Mouse (Mus musculus): Measurements from ENCODE around the gene Ttc9c. TPM values are rescaled to one million over a fixed set of nuclear protein-coding genes. Genes with fewer than 3 reads are reported as not detected.

Ttc9c gene
- polyA plus RNA-seq, 1 experiment from 2014 or later = 30.9 TPM

DNA sequence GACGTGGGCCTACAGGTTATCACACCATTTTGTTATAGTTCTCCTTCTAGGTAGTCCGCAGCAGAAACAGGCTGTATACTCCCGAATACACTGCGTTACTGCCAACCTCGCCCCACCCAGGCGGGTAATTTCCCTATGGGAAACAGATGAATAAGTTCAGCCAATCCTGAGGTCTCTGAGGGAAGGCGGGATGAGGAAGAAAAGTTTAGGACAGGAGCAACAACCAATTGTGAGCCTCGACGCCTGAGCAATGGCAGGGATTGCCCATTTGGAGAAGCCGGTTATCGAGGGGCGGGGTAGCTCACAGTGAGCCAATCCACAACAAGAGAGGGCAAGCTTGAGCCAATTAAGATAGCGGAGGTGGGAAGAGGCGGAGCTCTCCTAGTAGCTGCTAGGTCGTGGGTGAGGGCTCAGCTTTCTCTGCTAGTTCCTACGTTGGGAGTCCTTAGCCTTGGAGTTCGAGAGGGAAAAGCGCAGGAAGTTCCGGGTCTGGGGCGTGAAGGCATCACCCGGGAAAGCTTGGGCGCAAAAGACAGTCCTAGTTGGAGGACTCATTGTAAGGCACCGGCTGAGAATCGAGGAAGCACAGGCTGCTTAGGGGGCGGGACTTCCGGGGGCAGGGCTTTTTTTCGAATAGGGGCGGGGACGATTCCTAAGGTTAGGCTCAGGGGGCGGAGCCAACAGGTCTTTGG is 16.9 kb downstream of the Ttc9c start, which contains the start of gene Zbtb3:
Gene Zbtb3, plus strand, starts transcription at position 426 of the 692 bp plus-strand sequence.
- Histone ChIP-seq H3K4me3 (peak within 1 kb of the TSS; percentile 71), H3K27me3 (no peaks in the 10 kb centered on the region), H3K9me3 (replicated peaks) (no peaks in the 10 kb centered on the region), H3K36me3 (peaks cover 20% of the 10 kb centered on the region), H3K4me1 (replicated peaks) (peaks cover 19% of the 10 kb centered on the region), H3K9ac (peak within 1 kb of the TSS; percentile 62), H3K4me2 (peak within 1 kb of the TSS; percentile 65), H3K27ac (peak within 1 kb of the TSS; percentile 87)
- peak; percentile 96 for ATAC-seq (replicated peaks; ENCODE audit: insufficient number of reproducible peaks, insufficient read depth, low FRiP score, low read depth)
- WGBS = under 1% methylated on average over 30 of the region's 30 CpGs

- H3K4me2 ChIP-seq = peak overlapping the region; percentile 72
- no peak overlapping the region for H3K9ac ChIP-seq
- H3K4me3 ChIP-seq = peak overlapping the region; percentile 89
- peaks cover 21% of the 10 kb centered on the region for H3K4me1 ChIP-seq (replicated peaks)
- no peaks in the 10 kb centered on the region for H3K9me3 ChIP-seq (replicated peaks)
- no peak for ATAC-seq (replicated peaks; ENCODE audit: insufficient number of reproducible peaks, insufficient read depth, low FRiP score, low read depth)
- peaks cover 16% of the 10 kb centered on the region for H3K36me3 ChIP-seq
- H3K27me3 ChIP-seq = no peaks in the 10 kb centered on the region
- H3K27ac ChIP-seq = no peak overlapping the region
Observed at GRCm38 (mm10) chr19:8798947-8799315, 20.2 kb downstream of the Ttc9c start.

- Histone ChIP-seq H3K27ac (peak within 1 kb of the TSS; percentile 68), H3K4me2 (peak within 1 kb of the TSS; percentile 72), H3K9ac (peak within 1 kb of the TSS; percentile 85), H3K4me3 (peak within 1 kb of the TSS; percentile 89), H3K9me3 (replicated peaks) (no peaks in the 10 kb centered on the region), H3K27me3 (no peaks in the 10 kb centered on the region), H3K36me3 (peaks cover 21% of the 10 kb centered on the region), H3K4me1 (replicated peaks) (peaks cover 19% of the 10 kb centered on the region)
- 2% methylated on average over 25 of the region's 25 CpGs for WGBS
- ATAC-seq (replicated peaks; ENCODE audit: insufficient number of reproducible peaks, insufficient read depth, low FRiP score, low read depth) = peak; percentile 76
Observed at GRCm38 (mm10) chr19:8798264-8798946, 20.7 kb downstream of the Ttc9c start, which contains the start of gene Polr2g. Gene Polr2g, minus strand, starts transcription at chr19:8798577.

- Histone ChIP-seq H3K27me3 (no peaks in the 10 kb centered on the region), H3K4me3 (no peak overlapping the region), H3K36me3 (peaks cover 34% of the 10 kb centered on the region), H3K27ac (no peak overlapping the region), H3K9me3 (replicated peaks) (no peaks in the 10 kb centered on the region), H3K4me2 (no peak overlapping the region), H3K9ac (no peak overlapping the region), H3K4me1 (replicated peaks) (peaks cover 10% of the 10 kb centered on the region)
- no peak for ATAC-seq (replicated peaks; ENCODE audit: insufficient number of reproducible peaks, insufficient read depth, low FRiP score, low read depth)
- 72% methylated on average over 7 of the region's 7 CpGs for WGBS
Observed at GRCm38 (mm10) chr19:8790171-8790570, 29.0 kb downstream of the Ttc9c start.

DNA sequence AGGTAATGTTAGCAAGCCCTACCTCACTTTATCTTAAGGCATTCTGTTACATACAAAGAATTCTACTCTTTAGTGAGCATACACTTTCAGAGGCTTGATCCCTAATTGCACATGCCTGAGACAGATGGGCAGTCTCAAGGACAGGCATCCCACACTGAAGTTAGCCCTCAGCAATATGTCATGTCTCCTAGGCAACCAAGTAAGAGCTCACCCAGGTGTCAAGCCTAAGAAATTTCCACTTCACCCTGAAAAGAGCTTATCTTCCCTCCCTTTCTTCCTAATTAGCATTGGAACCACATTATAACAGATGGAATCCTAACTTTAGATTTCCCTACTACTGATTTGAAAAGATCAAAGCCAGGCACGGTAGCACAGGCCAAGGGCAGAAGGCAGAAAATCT is 30.0 kb downstream of the Ttc9c start:
- peaks cover 24% of the 10 kb centered on the region for H3K36me3 ChIP-seq
- no peaks in the 10 kb centered on the region for H3K27me3 ChIP-seq
- WGBS = 38% methylated on average over 1 of the region's 1 CpGs
- H3K4me1 ChIP-seq (replicated peaks) = peaks cover 12% of the 10 kb centered on the region
- no peak for ATAC-seq (replicated peaks; ENCODE audit: insufficient number of reproducible peaks, insufficient read depth, low FRiP score, low read depth)
- H3K4me2 ChIP-seq = no peak overlapping the region
- no peak overlapping the region for H3K27ac ChIP-seq
- H3K9ac ChIP-seq = no peak overlapping the region
- H3K4me3 ChIP-seq = no peak overlapping the region
- no peaks in the 10 kb centered on the region for H3K9me3 ChIP-seq (replicated peaks)

- Histone ChIP-seq H3K4me2 (no peak overlapping the region), H3K36me3 (peaks cover 18% of the 10 kb centered on the region), H3K4me1 (replicated peaks) (peaks cover 12% of the 10 kb centered on the region), H3K9ac (no peak overlapping the region), H3K4me3 (no peak overlapping the region), H3K9me3 (replicated peaks) (no peaks in the 10 kb centered on the region), H3K27ac (no peak overlapping the region), H3K27me3 (no peaks in the 10 kb centered on the region)
- no peak for ATAC-seq (replicated peaks; ENCODE audit: insufficient number of reproducible peaks, insufficient read depth, low FRiP score, low read depth)
- 43% methylated on average over 3 of the region's 3 CpGs for WGBS
Observed at GRCm38 (mm10) chr19:8788521-8788920, 30.6 kb downstream of the Ttc9c start.

- peak within 1 kb of the TSS; percentile 69 for H3K4me2 ChIP-seq
- peak within 1 kb of the TSS; percentile 83 for H3K27ac ChIP-seq
- peak within 1 kb of the TSS; percentile 68 for H3K9ac ChIP-seq
- WGBS = 1% methylated on average over 32 of the region's 32 CpGs
- H3K4me3 ChIP-seq = peak within 1 kb of the TSS; percentile 76
- no peaks in the 10 kb centered on the region for H3K27me3 ChIP-seq
- peaks cover 12% of the 10 kb centered on the region for H3K4me1 ChIP-seq (replicated peaks)
- ATAC-seq (replicated peaks; ENCODE audit: insufficient number of reproducible peaks, insufficient read depth, low FRiP score, low read depth) = peak; percentile 98
- no peaks in the 10 kb centered on the region for H3K9me3 ChIP-seq (replicated peaks)
- H3K36me3 ChIP-seq = peaks cover 24% of the 10 kb centered on the region
Observed at GRCm38 (mm10) chr19:8786008-8786781, 32.9 kb downstream of the Ttc9c start, which contains the start of gene Taf6l. Gene Taf6l, minus strand, starts transcription at chr19:8786417.

GRCm38 (mm10) chr19:8774951-8775421 is 44.1 kb downstream of the Ttc9c start:
- 5% methylated on average over 20 of the region's 20 CpGs for WGBS
- Histone ChIP-seq H3K27me3 (no peaks in the 10 kb centered on the region), H3K4me3 (peak overlapping the region; percentile 89), H3K9ac (peak overlapping the region; percentile 96), H3K4me2 (peak overlapping the region; percentile 91), H3K9me3 (replicated peaks) (no peaks in the 10 kb centered on the region), H3K27ac (peak overlapping the region; percentile 100), H3K4me1 (replicated peaks) (peaks cover 30% of the 10 kb centered on the region), H3K36me3 (peaks cover 21% of the 10 kb centered on the region)
- ATAC-seq (replicated peaks; ENCODE audit: insufficient number of reproducible peaks, insufficient read depth, low FRiP score, low read depth) = no peak; the same call in 1 of the 2 replicates

- peak within 1 kb of the TSS; percentile 100 for H3K27ac ChIP-seq
- peak within 1 kb of the TSS; percentile 96 for H3K9ac ChIP-seq
- H3K27me3 ChIP-seq = no peaks in the 10 kb centered on the region
- peak within 1 kb of the TSS; percentile 89 for H3K4me3 ChIP-seq
- peaks cover 30% of the 10 kb centered on the region for H3K4me1 ChIP-seq (replicated peaks)
- H3K36me3 ChIP-seq = peaks cover 28% of the 10 kb centered on the region
- peak within 1 kb of the TSS; percentile 91 for H3K4me2 ChIP-seq
- no peaks in the 10 kb centered on the region for H3K9me3 ChIP-seq (replicated peaks)
- under 1% methylated on average over 62 of the region's 68 CpGs for WGBS
- ATAC-seq (replicated peaks; ENCODE audit: insufficient number of reproducible peaks, insufficient read depth, low FRiP score, low read depth) = peak; percentile 88
Observed at GRCm38 (mm10) chr19:8774086-8774835, 44.9 kb downstream of the Ttc9c start, which contains the start of gene Tmem179b. Gene Tmem179b, minus strand, starts transcription at chr19:8774467.

DNA sequence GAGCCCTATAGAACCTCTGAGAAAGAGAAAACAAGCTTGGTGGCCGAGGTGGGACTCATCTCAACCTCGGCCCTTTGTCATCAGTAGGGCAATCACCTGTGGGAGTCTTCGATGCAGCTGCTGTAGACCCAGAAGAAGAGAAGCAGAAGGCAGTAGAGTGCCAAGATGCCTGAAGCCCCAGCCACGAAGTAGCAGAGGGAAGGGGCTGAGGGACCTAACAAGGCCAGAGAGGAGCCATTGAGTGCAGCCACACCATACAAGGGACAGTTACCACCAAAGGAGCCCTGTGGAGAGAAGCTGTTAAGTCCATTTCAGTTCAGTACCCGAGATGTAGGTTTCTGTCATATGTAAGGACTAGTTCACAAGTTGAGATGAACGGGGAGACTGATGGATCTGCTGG is 45.7 kb downstream of the Ttc9c start:
- peak overlapping the region; percentile 89 for H3K4me3 ChIP-seq
- peak overlapping the region; percentile 96 for H3K9ac ChIP-seq
- H3K36me3 ChIP-seq = peaks cover 33% of the 10 kb centered on the region
- no peaks in the 10 kb centered on the region for H3K9me3 ChIP-seq (replicated peaks)
- peak overlapping the region; percentile 91 for H3K4me2 ChIP-seq
- 41% methylated on average over 6 of the region's 6 CpGs for WGBS
- H3K27me3 ChIP-seq = no peaks in the 10 kb centered on the region
- H3K4me1 ChIP-seq (replicated peaks) = peaks cover 30% of the 10 kb centered on the region
- ATAC-seq (replicated peaks; ENCODE audit: insufficient number of reproducible peaks, insufficient read depth, low FRiP score, low read depth) = no peak
- H3K27ac ChIP-seq = peak overlapping the region; percentile 100

Measured in heart, embryonic 15.5 days (tissue).